Mouse (Mus musculus): ENCODE data around the gene Sphk2. TPM values are rescaled to one million over a fixed set of nuclear protein-coding genes. Genes with fewer than 3 reads are reported as not detected.
A peak's percentile ranks its signal among the peaks of the same experiment; 100 is the strongest.

The Sphk2 gene
- total RNA-seq (2021) = 10 to 100 TPM in 1 of 2 experiments, 1 to 10 TPM in 1; 8.5 to 12.7 TPM
- long read RNA-seq, experiment 1, transcript Sphk2-202 (7 exons, 3,548 nt) = major isoform, 9 of 16 reads
- long read RNA-seq, experiment 1, partial matches to known transcripts = 7 of 16 reads
- long read RNA-seq, experiment 1, other reads (novel, unspliced or antisense) = 0 of 16 reads
- long read RNA-seq, experiment 2, transcript Sphk2-202 (7 exons, 3,548 nt) = major isoform, 9 of 15 reads
- long read RNA-seq, experiment 2, partial matches to known transcripts = 3 of 15 reads
- long read RNA-seq, experiment 2, other reads (novel, unspliced or antisense) = 2 of 15 reads

DNA sequence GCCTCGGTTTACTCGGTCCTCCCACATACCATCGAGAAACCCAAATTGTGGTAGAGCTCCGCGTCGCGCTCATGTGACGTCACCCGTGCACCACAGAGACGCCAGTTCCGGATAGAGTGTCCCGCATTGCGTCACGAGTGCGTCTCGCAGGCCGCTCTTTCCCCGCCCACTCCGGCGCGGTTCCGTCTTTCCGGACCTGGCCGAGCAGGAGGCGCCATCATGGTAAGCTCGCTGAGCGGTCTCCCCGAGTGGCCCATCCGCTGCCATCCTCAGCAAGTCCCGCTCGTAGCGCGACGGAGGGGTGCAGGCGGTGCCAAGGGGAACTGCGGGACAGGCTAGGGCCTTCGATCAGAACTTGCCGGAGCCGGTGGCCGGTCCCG, at the start of gene Sphk2:
TSS of gene Sphk2 (minus strand) at position 85 of the 380 bp plus-strand sequence.
- peak; percentile 97 for DNase-seq

DNA sequence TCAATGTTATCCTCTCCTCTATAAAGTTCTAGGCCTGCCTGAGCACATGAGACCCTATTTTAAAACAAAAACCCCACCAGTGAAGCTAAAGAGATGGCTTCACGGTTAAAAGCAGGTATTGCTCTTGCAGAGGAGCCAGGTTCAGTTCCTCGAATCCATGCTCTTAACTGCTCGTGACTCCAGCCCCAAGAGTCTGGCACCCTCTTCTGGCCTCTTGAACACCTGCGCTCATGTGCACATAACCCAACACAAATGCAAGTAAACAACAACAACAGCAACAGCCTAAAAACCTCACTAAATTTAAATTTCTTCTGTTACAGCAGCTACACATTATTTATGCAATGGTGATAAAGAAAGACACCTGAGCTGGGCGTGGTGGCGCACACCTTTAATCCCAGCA, 49.7 kb upstream of the Sphk2 start:
- DNase-seq = no peak

DNA sequence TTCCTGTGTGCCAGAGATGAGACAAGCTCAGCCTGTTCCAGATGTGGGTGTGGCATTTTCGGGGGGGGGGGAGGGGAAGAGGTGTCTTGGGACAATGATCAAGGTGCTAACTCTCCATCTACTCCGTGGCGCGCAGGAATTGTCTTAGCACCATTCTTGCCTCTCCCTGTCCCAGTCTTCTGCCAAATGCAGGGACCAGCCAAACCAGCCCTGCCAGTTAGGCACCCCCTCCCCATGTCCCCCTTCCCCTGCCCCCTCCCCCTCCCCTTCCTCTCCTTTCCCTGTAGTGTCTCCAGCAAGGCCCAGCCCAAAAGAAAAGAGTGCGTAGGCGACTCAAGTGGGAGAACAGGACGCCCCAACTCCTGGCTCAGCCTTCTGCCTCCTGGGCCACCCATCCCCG, 49.0 kb upstream of the Sphk2 start:
- DNase-seq = no peak

DNA sequence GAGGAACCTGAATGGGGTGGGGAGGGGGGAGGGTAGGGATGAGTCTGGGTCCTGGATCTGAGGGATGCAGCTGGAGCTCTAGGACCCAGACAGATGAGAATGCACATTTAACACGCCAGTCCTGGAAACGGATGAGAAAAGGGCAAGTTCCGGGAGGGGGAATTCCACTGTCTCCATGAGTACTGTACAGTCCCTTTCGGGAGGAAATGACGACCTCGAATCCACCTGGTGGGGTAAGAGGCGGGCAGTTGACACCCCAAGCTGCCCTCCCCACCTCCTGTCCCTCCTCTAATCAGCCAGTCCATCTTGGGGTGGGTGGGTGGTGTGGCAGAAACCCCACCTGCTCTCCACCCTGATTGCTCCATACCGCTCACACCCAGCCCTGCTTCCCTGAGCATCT, 48.2 kb upstream of the Sphk2 start:
- no peak for DNase-seq

DNA sequence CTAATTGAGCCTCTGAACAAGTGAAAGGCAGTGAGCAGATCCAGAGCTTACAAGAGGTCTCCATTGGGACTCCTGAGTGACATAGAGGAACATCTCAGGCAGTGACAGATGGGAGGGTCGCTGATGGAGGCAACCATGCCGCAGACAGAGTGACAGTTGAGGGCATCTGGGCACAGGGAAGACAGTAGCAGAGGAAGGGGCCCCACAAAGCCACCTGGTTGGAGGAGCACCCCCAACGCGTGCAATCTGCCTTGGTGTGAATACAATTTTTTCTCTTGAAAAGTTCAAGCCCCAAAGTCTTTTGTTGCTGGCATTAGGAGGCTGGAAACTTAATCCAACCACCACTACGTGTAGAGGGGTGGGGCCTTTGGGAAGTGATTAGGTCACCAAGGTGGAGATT, 42.3 kb upstream of the Sphk2 start:
- no peak for DNase-seq

DNA sequence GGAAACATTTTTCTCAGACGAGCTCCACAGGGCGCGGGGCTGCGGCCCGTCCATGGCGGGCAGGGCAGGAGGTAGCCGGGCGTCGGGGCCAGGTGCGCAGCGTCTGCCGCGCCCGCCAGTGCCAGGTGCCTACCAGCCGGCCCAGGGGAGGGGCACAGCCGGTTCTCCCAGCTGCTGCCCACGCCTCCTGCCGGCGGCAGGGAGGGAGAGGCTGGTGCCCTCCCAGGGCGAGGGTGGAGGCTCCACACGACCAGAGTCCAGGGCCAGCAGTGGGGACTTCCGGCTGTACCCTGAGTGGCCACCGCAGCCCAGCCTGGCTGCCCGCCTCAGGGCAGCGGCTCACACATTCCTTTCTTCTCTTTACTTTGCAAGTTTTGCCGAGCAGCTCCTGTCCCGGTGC, 41.6 kb upstream of the Sphk2 start:
- no peak for DNase-seq

DNA sequence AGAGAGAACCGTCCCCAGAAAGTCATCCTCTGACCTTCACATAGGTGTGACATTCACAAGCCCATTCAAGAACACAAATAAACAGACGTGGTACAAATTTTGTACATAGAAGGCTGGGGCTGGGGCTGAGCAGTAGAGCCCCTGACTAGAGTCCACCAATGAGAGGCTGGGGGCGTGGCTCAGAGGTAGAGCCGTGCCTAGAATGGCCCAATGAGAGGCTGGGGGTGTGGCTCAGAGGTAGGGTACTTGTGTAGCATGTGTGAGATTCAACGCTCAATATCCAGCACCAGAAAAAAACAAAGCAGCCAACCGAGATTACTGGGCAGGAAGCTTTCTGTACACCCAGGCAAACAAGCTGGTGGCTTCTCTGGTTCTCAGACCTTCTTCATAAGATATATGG, 37.9 kb upstream of the Sphk2 start:
- no peak for DNase-seq

DNA sequence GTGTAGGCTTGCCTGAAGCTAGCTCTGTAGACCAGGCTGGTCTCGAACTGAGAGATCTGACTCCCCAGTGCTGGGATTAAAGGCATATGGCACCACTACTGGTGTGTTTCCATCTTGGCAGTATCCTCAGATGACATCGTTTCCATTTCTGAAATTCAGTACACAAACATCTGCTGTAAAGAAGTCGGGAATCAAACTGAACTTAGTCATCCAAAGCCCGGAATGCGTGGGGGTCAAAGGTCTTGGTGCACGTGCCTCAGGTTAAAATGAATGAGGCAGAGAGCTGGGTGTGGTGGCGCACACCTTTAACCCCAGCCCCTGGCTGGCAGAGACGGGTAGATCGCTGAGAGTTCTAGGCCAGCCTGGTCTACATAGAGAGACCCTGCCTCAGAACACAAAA, 32.4 kb upstream of the Sphk2 start:
- DNase-seq = no peak

DNA sequence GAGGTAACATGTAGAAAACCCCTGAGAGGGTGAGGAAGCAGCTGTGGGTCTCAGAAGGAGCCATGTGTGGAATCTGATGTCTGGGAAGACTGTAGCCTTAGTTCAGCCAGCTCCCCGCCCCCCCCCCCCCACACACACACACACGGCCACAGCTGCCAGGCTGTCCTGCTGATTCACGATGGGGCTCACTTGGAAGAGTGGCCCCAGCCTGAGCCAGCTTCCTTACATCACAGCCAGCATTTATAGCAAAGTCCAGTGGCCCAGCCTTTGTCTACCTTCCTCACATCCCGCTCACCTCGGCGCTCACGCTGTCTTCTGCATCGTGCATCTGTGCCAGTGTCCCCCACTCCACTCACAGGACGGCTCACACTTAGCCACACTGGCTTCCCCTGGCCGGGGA, 31.6 kb upstream of the Sphk2 start:
- no peak for DNase-seq

DNA sequence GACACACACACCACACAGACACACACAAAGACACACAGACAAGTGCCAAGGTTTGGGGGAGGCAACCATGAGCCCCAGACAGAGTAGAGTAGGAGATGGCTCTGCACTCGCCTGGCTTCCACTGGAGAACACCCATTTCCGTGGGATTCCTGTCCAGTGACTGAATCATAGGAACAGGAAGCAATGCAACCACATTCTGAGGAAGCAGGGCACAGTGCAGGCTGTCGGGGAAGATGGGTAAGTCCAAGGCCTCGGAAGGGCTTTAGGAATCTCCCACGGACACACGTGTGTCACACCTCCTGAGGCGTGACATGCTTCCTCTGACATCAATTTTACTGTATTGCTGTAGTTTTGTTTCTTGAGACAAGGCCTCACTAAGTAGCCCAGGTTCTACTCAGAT, 30.3 kb upstream of the Sphk2 start:
- DNase-seq = no peak

DNA sequence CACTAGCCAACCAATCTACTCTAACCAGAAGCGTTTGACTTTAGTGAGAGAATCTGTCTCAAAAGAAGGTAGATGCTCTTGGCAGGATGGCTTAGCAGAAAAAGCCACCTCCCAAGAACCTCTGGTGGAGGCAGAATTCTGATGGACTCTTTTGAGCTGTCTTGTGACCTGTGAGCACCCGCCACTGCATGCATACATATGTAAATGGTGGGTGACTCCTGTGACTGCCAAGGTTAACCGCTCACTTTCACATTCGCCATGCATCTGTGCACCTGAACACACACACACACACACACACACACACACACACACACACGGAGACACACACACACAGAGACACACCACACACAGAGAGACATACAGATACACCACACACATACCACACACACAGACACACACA, 29.6 kb upstream of the Sphk2 start:
- no peak for DNase-seq

DNA sequence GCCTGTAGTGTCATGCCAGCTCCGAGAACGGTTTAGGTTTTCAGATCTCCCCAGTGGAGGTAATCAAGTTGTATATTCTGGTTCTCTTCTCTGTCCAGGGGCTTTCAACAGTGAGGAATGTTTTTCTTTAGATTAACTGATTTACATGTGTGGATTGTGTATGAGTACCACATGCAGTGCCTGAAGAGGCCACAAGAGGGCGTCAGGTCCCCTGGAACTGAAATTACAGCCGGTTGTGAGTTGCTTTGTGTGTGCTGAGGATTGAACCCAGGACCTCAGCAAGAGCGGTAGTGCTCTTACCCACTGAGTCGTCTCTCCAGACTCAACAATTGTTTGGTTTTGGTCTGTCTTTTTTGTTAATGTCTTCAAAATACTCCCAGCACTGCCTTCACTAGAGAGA, 28.7 kb upstream of the Sphk2 start:
- no peak for DNase-seq

DNA sequence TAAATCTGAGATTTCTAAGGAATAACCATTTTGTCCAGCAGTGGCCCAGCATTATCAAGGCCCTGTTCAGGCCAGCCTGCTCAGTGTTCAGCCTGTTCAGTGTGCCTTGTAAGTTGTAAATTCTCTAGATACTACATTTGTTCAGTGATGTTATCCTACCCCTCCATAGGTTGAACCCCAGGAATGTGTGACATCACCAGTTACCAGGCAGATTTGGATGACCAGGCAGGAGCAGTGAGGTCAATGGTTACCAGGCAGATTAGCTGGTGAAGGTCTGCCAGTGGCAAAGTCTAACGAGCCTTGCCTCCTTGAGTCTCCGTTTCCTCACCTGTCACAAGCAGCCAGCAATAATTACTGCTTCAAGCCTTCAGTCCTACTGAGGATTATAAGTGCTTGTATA, 26.6 kb upstream of the Sphk2 start:
- DNase-seq = no peak

DNA sequence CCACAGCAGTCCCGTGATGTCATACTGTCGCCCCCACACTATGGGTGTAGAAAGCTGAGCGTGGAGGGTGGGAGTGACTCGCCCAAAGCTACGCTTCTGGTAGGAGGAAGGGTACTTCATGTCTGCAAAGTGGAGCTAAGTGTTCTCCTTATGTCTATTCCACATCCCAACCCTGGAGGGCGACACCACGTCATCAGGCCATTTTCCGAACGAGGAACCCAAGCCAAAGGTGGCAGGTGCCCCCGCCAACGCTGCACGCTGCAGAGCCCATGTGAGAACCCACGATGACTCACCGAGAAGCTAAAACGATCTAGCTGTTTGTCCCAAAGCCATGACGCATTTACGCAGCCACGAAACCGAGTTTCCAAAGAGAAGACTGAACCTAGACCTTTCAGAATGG, 24.5 kb upstream of the Sphk2 start:
- no peak for DNase-seq

DNA sequence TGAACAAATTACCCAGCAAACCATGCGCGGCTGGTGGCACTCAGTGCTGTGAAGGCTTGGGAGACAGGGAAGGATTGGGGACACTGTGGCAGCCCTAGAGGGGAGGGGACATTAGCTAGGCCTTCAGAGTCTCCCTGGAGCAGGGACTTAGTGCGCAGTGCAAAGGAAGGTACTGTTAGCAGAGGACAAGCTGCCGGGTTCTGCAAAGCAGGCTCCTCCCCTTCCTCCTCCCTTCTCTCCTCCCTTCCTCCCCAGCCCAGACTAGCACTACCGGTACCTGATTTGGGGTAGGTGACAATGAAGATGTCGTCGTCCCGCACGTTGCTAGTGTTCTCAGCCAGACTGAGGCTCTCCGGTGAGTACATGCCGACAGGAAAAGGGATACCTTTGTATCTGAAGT, 24.0 kb upstream of the Sphk2 start:
- DNase-seq = no peak

DNA sequence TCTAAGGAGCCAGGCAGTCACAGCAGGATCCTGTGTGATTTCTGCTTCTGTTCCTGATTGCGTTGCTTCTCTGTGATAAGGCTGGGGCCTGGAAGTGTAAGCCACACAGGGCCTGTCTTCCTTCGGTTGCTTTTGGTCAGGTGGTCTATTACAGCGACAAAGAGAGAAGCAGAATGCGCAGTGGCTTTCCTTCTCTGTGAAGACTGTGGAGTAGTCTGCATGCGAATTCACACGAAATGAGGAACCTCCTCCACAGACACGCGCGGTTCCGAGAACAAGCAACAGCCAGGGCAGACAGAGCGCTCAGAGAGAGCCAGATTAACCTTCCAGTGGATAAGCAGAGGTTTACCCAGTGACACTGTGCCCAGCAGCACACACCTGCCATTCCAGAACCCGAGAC, 23.5 kb upstream of the Sphk2 start:
- DNase-seq = no peak

DNA sequence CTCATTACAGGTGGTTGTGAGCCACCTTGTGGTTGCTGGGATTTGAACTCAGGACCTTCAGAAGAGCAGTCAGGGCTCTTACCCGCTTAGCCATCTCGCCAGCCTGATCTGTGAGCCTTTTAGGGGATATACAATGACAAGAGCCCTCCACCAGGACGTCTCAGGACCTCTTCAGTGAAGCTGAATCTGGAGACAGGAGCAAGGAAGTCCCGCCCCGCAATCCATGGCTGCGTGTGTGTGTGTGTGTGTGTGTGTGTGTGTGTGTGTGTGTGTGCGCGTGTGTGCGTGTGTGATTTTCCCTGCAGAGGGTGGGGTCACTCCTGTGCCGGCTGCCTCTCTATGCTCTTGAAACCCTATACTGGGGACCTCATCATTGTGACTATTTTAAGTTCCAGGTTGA, 22.0 kb upstream of the Sphk2 start:
- DNase-seq = no peak

DNA sequence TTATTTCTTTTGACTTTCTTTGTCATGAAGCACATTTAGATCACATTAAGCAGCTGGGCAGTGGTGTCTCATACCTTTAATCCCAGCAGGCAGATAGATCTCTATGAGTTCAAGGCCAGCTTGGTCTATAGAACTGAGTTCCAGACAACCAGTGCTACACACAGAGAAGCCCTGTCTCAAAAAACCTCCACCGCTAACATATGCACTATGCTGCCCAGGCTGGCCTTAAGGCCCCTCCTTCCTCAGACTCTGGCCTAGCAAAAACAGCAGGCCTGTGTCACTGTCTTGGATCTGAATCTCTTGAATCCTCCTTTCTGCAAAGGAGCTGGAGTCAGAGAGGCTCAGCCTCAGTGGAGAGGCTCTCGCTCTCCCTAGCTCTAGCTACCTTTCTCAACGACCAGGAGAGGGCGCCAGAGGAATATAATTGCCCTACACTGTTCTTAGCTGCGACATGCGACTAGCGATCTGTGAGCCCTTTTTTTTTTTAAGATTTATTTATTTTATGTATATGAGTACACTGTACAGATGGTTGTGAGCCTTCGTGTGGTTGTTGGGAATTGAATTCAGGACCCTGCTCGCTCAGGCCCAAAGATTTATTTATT, 21.5 kb upstream of the Sphk2 start:
- DNase-seq = no peak

DNA sequence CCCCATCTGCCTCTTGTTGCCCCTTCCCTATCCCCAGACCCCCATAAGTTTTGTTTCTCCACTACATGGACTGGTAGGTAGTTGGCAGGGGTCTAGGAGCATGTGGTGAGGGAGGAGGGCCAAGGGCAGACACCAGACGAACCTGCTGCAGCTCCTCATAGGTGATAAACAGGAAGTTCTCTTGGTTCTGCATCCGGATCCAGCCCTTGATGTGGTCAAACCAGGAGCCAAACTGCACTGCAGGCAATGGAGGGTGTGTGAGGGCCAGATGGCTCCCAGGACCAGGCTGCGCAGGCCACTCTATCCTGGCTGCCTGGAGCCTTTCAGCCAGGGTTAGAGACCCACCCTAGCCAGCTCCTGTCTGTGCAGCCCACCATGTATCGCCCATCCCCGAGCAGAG, 15.7 kb upstream of the Sphk2 start:
- DNase-seq = no peak

DNA sequence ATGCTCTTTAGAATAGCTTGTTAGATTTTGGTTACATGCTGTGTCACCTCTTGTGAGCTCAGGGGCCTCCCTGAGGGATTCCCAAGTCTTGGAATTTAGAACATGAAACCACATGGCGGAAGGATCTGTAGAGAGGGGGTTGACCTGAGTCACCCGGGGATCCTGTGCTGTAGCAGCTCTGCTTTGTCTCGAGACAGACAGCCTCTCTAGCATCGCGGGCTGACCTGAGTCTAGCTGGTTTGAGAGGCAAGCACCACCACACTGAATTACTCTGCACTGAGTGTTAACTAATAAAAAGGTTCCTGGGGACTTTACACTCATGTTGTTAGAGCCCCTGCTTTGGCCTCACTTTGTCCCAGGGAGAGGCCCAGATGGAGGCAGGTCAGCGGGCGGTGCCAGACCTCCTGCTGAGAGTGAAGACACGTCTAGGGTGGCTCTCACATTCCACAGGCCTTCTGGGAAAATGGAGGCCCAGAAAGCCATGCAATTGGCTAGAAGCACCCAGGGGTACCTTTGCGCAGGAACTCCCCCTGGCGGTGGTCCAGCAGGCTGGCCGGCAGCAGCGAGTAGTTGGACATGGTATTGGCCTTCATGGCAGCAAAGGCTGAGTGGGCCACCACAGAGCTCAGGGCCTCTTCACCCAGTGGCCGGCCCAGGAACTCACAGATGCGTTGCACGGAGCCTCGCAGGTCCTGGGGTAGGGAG, 13.1 kb upstream of the Sphk2 start:
- no peak for DNase-seq

DNA sequence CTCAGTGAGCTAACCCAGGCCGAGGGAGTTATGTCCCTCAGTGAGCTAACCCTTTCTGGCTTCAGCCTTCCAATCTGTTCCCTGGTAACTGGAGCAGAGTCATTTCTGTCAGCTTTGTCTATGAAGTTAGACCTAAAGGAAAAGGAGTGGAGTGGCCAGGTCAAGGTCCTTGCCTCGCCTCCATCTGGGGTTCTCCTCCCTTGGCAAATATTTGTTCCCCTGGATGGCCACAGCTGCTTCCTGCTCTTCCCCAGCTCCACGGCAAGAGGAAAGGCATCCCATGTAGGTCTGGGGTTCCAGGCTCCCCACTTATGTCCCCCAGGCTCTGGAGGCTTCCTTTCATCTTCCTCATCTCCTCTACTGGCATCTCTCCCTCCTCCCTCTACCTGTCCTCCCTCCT, 9.8 kb upstream of the Sphk2 start:
- DNase-seq = no peak

DNA sequence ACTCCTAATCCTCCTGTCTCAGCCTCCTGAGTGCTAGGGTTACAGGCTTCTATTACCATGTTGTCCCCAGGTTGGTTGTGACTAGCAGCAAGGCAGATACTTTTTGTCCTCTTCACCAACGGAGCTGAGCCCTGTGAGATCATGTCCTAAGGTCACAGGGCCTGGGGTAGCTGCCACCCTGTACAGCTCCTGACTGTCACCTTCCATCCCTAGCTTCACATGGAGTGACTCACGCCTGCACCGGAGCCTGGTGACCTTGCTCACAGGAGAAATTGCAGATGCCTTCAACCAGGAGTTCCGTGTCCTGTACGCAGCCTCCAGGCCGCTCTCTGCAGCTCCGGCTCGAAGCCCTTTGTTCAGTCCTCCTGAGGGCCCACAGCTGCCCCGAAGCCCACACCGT, 8.6 kb upstream of the Sphk2 start:
- no peak for DNase-seq

DNA sequence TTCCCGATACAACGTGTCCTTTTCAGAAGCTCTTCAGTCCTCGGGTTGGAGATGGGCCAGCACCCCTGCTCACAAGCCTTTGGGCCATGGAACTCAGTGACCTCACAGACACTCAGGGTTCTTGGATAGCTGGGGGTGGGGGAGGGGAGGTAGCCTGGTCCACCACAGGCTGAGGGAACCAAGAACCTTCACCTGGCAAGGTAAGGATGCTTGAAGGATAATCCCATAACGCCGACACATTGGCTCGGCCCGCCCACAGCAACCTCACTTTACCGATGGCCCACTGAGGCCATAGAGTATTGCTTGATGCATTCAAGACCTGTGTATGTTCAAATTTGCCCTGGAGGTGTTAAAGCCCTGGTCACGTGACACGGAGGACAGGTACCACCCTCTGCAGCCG, 7.9 kb upstream of the Sphk2 start, which contains the start of gene Spaca4:
TSS of gene Spaca4 (minus strand) at position 101 of the 400 bp plus-strand sequence.
- DNase-seq = no peak

DNA sequence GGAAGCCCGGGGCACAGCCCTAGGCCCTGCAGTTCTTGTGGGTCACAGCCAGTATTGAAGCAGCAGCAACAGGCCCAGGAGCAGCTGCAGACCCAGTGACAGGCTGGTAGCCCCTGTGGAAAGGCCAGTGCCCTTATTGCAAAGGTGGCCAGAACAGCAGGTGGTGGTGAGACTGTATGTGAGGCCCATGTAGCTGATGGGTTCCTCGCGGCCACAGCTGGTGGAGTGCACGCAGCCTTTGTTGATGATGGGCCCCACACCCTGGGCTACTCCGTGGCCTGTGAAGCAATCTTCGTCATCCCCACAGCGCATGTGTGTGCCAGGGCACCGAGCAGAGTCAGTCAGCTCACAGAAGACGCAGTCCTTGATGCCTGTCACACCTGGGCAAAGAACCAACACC, 7.3 kb upstream of the Sphk2 start:
- DNase-seq = no peak

All from gastrocnemius, postnatal 25 days (tissue).